Mouse (Mus musculus) thymus, adult 2 months (tissue): ENCODE measurements around the gene Rnd1. TPM values are rescaled to one million over a fixed set of nuclear protein-coding genes. Genes with fewer than 3 reads are reported as not detected.

ENCODE experiments used
- DNase-seq: peaks from one replicate; pipeline ENCODE4 v3.0.0; 2021
- H3K27ac ChIP-seq: fragments of 200-500 bp; 2 replicates; pipeline ENCODE4 v1.5.1; 2012; ENCODE audit warnings: low read length, control low read depth; ENCODE audit not compliant: control insufficient read depth, insufficient read depth
- H3K27me3 ChIP-seq: fragments of 200-500 bp; 2 replicates; pipeline ENCODE4 v1.6.1; 2012; ENCODE audit warnings: mild to moderate bottlenecking, low read length, moderate library complexity, mixed read lengths; ENCODE audit not compliant: control insufficient read depth, insufficient read depth
- H3K36me3 ChIP-seq: fragments of 200-500 bp; 2 replicates; pipeline ENCODE4 v1.6.1; 2012; ENCODE audit warnings: mild to moderate bottlenecking, low read length, moderate library complexity; ENCODE audit not compliant: control insufficient read depth, insufficient read depth
- H3K4me1 ChIP-seq: fragments of 200-500 bp; replicated peaks from 2 replicates; pipeline ENCODE4 v1.6.1; 2012; ENCODE audit warnings: low read length; ENCODE audit not compliant: control insufficient read depth, insufficient read depth
- H3K4me3 ChIP-seq: fragments of 200-500 bp; 2 replicates; pipeline ENCODE4 v1.5.1; 2012; ENCODE audit warnings: mild to moderate bottlenecking, low read length, control low read depth, moderate library complexity; ENCODE audit not compliant: control insufficient read depth, insufficient read depth
- CTCF ChIP-seq: fragments of 200-500 bp; IDR thresholded peaks from 2 replicates; pipeline ENCODE4 v1.5.1; 2012; ENCODE audit warnings: mild to moderate bottlenecking, control low read depth, low read length, moderate library complexity, borderline replicate concordance; ENCODE audit not compliant: control insufficient read depth, poor library complexity, insufficient read depth; ENCODE audit errors: extremely low read depth
- POLR2A ChIP-seq: fragments of 200-500 bp; IDR thresholded peaks from 2 replicates; pipeline ENCODE4 v1.6.1; 2012; ENCODE audit warnings: mild to moderate bottlenecking, low read length, control low read depth, moderate library complexity; ENCODE audit not compliant: control insufficient read depth, poor library complexity, insufficient read depth; ENCODE audit errors: extremely low read depth
- WGBS: fragments of 180-500 bp; shearing (Covaris S2); methylation state at CpG from one replicate; pipeline ENCODE4 v1.1.7; 2018; 5-methylcytosine and 5-hydroxymethylcytosine counted together
- polyA plus RNA-seq: library from polyadenylated mRNA; depleted of rRNA; stranded (reverse); fragments of >200 nt; gene quantifications from 2 replicates; pipeline ENCODE4 v1.2.3, GENCODE M21; 2012

Rnd1 gene
- polyA plus RNA-seq, 1 experiment: 2.6 TPM

GRCm38 (mm10) chr15:98647308-98647707 lies 30.0 kb downstream of the Rnd1 start:
- Histone ChIP-seq H3K27ac (no peak overlapping the region), H3K4me1 (no peaks in the 10 kb centered on the region), H3K4me3 (no peak overlapping the region), H3K27me3 (no peaks in the 10 kb centered on the region), H3K36me3 (peaks cover 76% of the 10 kb centered on the region)
- WGBS: 95% methylated on average over 10 of the region's 10 CpGs
- DNase-seq: no peak
- TF ChIP-seq CTCF (no peak), POLR2A (no peak)

GRCm38 (mm10) chr15:98646737-98647136 lies 30.5 kb downstream of the Rnd1 start:
- H3K36me3 ChIP-seq: peaks cover 71% of the 10 kb centered on the region
- no peak for TF ChIP-seq POLR2A
- TF ChIP-seq CTCF: no peak
- 90% methylated on average over 8 of the region's 8 CpGs for WGBS
- H3K4me3 ChIP-seq: no peak overlapping the region
- DNase-seq: no peak
- no peaks in the 10 kb centered on the region for H3K4me1 ChIP-seq
- no peaks in the 10 kb centered on the region for H3K27me3 ChIP-seq
- no peak overlapping the region for H3K27ac ChIP-seq

- Histone ChIP-seq H3K27me3 (no peaks in the 10 kb centered on the region), H3K4me3 (no peak overlapping the region), H3K27ac (no peak overlapping the region), H3K4me1 (no peaks in the 10 kb centered on the region), H3K36me3 (peaks cover 57% of the 10 kb centered on the region)
- no peak for DNase-seq
- 96% methylated on average over 24 of the region's 24 CpGs for whole genome bisulfite sequencing
- TF ChIP-seq POLR2A (no peak), CTCF (no peak)
These were observed 31.9 kb downstream of the Rnd1 start for GRCm38 (mm10) chr15:98645057-98646026.

- H3K4me1 ChIP-seq: no peaks in the 10 kb centered on the region; the same call in 1 of the 2 replicates
- no peak for DNase-seq
- no peak overlapping the region for H3K4me3 ChIP-seq
- no peaks in the 10 kb centered on the region for H3K27me3 ChIP-seq
- peaks cover 49% of the 10 kb centered on the region for H3K36me3 ChIP-seq
- 96% methylated on average over 12 of the region's 12 CpGs for WGBS
- H3K27ac ChIP-seq: no peak overlapping the region
- TF ChIP-seq POLR2A (no peak), CTCF (no peak)
These were observed 32.9 kb downstream of the Rnd1 start for GRCm38 (mm10) chr15:98644406-98644805.

GRCm38 (mm10) chr15:98640157-98640556 lies 37.1 kb downstream of the Rnd1 start:
- WGBS: 46% methylated on average over 8 of the region's 8 CpGs
- no peak overlapping the region for H3K27ac ChIP-seq

GRCm38 (mm10) chr15:98637155-98637554 lies 40.1 kb downstream of the Rnd1 start:
- no peak overlapping the region for H3K27ac ChIP-seq
- DNase-seq: no peak
- H3K4me3 ChIP-seq: no peak overlapping the region
- WGBS: 78% methylated on average over 3 of the region's 3 CpGs
- H3K36me3 ChIP-seq: no peaks in the 10 kb centered on the region
- peaks cover 17% of the 10 kb centered on the region for H3K4me1 ChIP-seq
- H3K27me3 ChIP-seq: peaks cover 9% of the 10 kb centered on the region; the same call in 1 of the 2 replicates
- no peak for TF ChIP-seq CTCF
- no peak for TF ChIP-seq POLR2A

More at GRCm38 (mm10) chr15:98640157-98640556, 37.1 kb downstream of the Rnd1 start:
- Histone ChIP-seq H3K27me3 (peaks cover 2% of the 10 kb centered on the region; the same call in 1 of the 2 replicates), H3K36me3 (peaks cover 6% of the 10 kb centered on the region), H3K4me1 (peaks cover 6% of the 10 kb centered on the region), H3K4me3 (no peak overlapping the region)
- TF ChIP-seq CTCF (no peak), POLR2A (no peak)
- no peak for DNase-seq
